Mouse (Mus musculus) thymus, adult 2 months (tissue): ENCODE measurements around the gene Med9. TPM values are rescaled to one million over a fixed set of nuclear protein-coding genes. Genes with fewer than 3 reads are reported as not detected.

Experiments
- DNase-seq: peaks from one replicate; pipeline ENCODE4 v3.0.0; 2021
- H3K27ac ChIP-seq: fragments of 200-500 bp; 2 replicates; pipeline ENCODE4 v1.5.1; 2012; ENCODE audit warnings: low read length, control low read depth; ENCODE audit not compliant: control insufficient read depth, insufficient read depth
- H3K27me3 ChIP-seq: fragments of 200-500 bp; 2 replicates; pipeline ENCODE4 v1.6.1; 2012; ENCODE audit warnings: mild to moderate bottlenecking, low read length, moderate library complexity, mixed read lengths; ENCODE audit not compliant: control insufficient read depth, insufficient read depth
- H3K36me3 ChIP-seq: fragments of 200-500 bp; 2 replicates; pipeline ENCODE4 v1.6.1; 2012; ENCODE audit warnings: mild to moderate bottlenecking, low read length, moderate library complexity; ENCODE audit not compliant: control insufficient read depth, insufficient read depth
- H3K4me1 ChIP-seq: fragments of 200-500 bp; replicated peaks from 2 replicates; pipeline ENCODE4 v1.6.1; 2012; ENCODE audit warnings: low read length; ENCODE audit not compliant: control insufficient read depth, insufficient read depth
- H3K4me3 ChIP-seq: fragments of 200-500 bp; 2 replicates; pipeline ENCODE4 v1.5.1; 2012; ENCODE audit warnings: mild to moderate bottlenecking, low read length, control low read depth, moderate library complexity; ENCODE audit not compliant: control insufficient read depth, insufficient read depth
- CTCF ChIP-seq: fragments of 200-500 bp; IDR thresholded peaks from 2 replicates; pipeline ENCODE4 v1.5.1; 2012; ENCODE audit warnings: mild to moderate bottlenecking, control low read depth, low read length, moderate library complexity, borderline replicate concordance; ENCODE audit not compliant: control insufficient read depth, poor library complexity, insufficient read depth; ENCODE audit errors: extremely low read depth
- POLR2A ChIP-seq: fragments of 200-500 bp; IDR thresholded peaks from 2 replicates; pipeline ENCODE4 v1.6.1; 2012; ENCODE audit warnings: mild to moderate bottlenecking, low read length, control low read depth, moderate library complexity; ENCODE audit not compliant: control insufficient read depth, poor library complexity, insufficient read depth; ENCODE audit errors: extremely low read depth
- WGBS: fragments of 180-500 bp; shearing (Covaris S2); methylation state at CpG from one replicate; pipeline ENCODE4 v1.1.7; 2018; 5-methylcytosine and 5-hydroxymethylcytosine counted together
- polyA plus RNA-seq: library from polyadenylated mRNA; depleted of rRNA; stranded (reverse); fragments of >200 nt; gene quantifications from 2 replicates; pipeline ENCODE4 v1.2.3, GENCODE M21; 2012

Med9 gene
- polyA plus RNA-seq, 1 experiment: 21.0 TPM

DNA sequence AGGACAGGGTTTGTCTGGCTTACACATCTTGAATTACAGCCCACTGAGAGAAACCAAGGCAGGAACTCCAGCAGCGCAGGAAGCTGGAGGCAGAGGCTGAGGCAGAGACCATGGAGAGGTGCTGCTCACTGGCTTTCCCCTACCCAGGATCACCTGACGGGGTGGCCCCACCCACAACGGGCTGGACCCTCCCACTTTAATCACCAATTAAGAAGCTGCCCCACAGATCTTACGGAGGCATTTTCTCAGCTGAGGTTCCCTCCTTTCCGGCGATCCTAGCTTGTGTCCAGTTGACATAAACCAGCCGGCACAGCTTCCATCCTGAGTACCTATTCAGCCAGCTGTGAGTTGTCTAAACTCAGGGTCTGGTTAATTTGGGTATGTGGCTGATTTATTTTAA, 26.7 kb upstream of the Med9 start:
- H3K36me3 ChIP-seq: no peaks in the 10 kb centered on the region
- 84% methylated on average over 7 of the region's 7 CpGs for WGBS
- H3K4me1 ChIP-seq: no peaks in the 10 kb centered on the region
- H3K27ac ChIP-seq: no peak overlapping the region
- DNase-seq: no peak
- no peaks in the 10 kb centered on the region for H3K27me3 ChIP-seq
- no peak overlapping the region for H3K4me3 ChIP-seq
- TF ChIP-seq CTCF (no peak), POLR2A (no peak)

DNA sequence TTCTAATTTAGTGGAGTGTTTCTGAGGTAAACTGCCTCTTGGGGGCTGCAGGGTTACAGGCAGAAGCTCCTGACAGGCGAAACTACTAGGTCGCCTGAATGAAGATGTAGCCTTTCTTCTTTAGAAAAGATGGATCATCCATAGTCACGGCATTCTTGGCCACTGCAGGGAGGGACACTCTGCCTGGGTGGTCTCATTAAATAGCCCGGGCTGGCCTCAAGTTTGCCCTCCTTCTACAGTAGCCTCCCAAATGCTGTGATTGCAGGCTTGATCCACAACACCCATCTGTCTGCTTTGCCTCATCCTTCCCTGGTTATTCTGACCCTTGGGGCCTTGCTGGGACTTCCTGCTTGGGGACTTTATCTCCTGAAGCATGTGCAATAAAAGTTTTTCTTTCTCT, 18.0 kb upstream of the Med9 start:
- H3K36me3 ChIP-seq: no peaks in the 10 kb centered on the region
- no peaks in the 10 kb centered on the region for H3K27me3 ChIP-seq
- no peaks in the 10 kb centered on the region for H3K4me1 ChIP-seq
- DNase-seq: no peak
- TF ChIP-seq CTCF (no peak), POLR2A (no peak)
- H3K4me3 ChIP-seq: no peak overlapping the region
- WGBS: 87% methylated on average over 4 of the region's 4 CpGs
- H3K27ac ChIP-seq: no peak overlapping the region

DNA sequence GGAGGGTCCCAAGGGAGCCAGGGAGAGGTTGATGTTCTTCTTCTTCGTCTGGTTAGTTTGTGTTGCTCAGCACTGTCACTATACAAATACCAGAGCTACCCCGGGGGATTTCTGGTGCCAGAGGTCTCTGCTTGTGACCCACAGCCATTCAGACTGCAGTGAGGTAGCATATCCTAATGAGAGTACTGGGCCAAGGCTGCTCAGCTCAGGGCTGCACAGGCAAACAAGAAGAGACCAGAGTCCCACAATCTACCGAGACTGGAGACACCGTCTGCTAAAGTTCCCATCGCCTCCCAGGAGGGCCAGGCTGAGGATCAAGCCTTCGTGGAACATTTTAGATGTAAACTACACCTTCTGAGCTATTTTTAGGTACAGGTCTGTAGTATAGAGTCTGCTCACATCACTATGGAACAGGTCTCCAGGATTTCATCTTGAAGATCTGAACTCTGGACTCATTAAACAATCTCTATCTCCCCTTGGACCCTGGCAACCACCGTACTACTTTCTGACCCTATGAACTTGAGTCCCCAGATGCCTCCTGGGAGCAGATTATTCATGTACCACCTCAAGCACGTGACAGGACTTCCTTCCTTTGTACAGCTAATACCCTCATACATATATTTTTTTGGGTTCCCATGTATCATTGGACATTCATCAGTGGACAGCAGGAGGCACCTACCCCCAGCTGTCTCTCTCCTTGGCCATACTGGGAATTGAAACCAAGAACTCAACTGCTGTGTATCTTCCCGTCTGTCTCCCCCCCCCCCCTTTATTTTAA, 15.3 kb upstream of the Med9 start:
- TF ChIP-seq CTCF (no peak), POLR2A (no peak)
- H3K36me3 ChIP-seq: no peaks in the 10 kb centered on the region
- no peak overlapping the region for H3K27ac ChIP-seq
- 71% methylated on average over 9 of the region's 9 CpGs for WGBS
- DNase-seq: no peak
- H3K4me3 ChIP-seq: no peak overlapping the region
- H3K4me1 ChIP-seq: no peaks in the 10 kb centered on the region
- no peaks in the 10 kb centered on the region for H3K27me3 ChIP-seq

DNA sequence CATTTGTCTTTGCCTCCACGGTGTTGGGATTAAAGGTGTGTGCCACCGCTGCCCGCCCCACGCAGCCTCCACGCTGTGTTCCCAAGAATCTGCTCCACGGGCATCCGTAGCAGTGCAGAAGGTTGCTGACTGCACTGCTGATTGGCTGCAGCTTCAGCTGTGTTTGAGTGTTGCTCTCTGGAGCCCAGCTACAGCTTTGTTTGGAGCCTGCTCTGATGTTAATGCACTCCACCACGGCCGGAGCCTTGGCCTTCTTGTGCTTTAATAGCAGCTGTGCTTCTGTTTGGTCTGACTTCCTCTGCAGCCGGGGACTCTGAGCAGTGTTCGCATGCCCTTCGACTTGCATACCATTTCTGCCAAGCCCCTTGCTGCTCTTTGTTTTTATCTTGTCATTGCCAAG, 14.1 kb upstream of the Med9 start:
- no peak overlapping the region for H3K4me3 ChIP-seq
- TF ChIP-seq CTCF: no peak
- no peak for DNase-seq
- WGBS: 86% methylated on average over 12 of the region's 12 CpGs
- no peak overlapping the region for H3K27ac ChIP-seq
- no peaks in the 10 kb centered on the region for H3K27me3 ChIP-seq
- H3K4me1 ChIP-seq: no peaks in the 10 kb centered on the region
- no peaks in the 10 kb centered on the region for H3K36me3 ChIP-seq

DNA sequence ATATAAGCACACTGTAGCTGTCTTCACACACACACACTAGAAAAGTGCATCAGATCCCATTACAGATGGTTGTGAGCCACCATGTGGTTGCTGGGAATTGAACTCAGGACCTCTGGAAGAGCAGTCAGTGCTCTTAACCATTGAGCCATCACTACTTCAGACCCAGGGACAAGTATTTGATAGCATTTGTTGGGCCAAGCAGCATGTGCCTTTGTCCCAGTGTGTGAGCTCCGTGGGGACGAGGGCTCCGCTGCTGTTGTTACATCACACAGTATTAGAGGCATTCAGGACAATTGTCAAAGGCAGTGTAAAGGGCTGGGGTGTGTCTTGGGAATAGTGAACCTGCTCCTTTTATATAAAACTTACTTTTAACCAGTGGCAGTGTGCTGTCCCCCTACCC, 11.0 kb upstream of the Med9 start:
- Histone ChIP-seq H3K27ac (no peak overlapping the region), H3K27me3 (no peaks in the 10 kb centered on the region), H3K4me1 (no peaks in the 10 kb centered on the region), H3K36me3 (no peaks in the 10 kb centered on the region), H3K4me3 (no peak overlapping the region)
- no peak for TF ChIP-seq CTCF
- no peak for TF ChIP-seq POLR2A
- 93% methylated on average over 3 of the region's 3 CpGs for WGBS
- DNase-seq: no peak

DNA sequence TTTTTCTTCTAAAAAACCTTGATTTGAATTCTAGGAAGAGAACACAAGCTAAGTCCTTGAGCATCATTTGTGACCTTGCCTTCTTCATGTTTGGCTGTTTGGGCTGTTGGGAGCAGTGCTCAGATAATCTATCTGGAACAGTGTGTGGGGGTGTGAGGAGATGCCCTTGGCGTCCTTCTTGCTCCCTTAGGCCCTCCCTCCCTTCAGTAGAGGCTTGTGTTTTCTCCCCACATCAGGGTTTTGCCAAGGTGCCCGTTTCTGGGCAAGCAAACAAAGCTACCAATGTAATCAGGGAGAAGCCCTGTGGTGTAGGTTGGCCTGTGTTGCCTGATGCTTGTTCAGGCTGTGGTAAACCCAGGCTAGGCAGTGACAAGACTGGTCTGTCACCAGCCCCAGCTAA, 10.4 kb upstream of the Med9 start:
- Histone ChIP-seq H3K27me3 (no peaks in the 10 kb centered on the region), H3K4me3 (no peak overlapping the region), H3K4me1 (no peaks in the 10 kb centered on the region), H3K27ac (no peak overlapping the region), H3K36me3 (no peaks in the 10 kb centered on the region)
- TF ChIP-seq CTCF (no peak), POLR2A (no peak)
- WGBS: 64% methylated on average over 2 of the region's 2 CpGs
- DNase-seq: no peak

DNA sequence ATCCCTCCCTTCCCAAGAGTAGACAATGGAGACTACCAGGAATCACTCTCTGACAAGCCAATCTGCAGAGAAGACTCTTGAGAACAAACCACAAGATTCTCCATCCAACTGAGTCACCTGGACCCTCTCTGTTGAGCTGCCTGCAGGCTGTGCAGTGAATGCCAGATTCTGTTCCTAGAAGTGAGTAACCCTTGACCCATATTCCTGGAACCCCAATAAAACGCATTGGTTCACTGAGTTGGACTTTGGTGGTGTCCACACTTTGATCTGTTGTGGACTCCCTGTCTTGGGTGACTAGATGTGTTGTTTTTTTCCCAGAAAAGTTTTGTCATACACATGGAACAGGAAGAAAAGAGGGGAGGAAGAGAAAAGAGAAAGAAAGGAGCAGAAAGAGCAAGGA, 8.2 kb upstream of the Med9 start:
- Histone ChIP-seq H3K4me3 (no peak overlapping the region), H3K36me3 (no peaks in the 10 kb centered on the region), H3K4me1 (no peaks in the 10 kb centered on the region), H3K27ac (no peak overlapping the region), H3K27me3 (no peaks in the 10 kb centered on the region)
- TF ChIP-seq POLR2A: no peak
- no peak for TF ChIP-seq CTCF
- 90% methylated on average over 1 of the region's 1 CpGs for WGBS
- no peak for DNase-seq
